Mouse (Mus musculus): ENCODE measurements around the gene Rnf157.
A peak's percentile ranks its signal among the peaks of the same experiment; 100 is the strongest.

DNA sequence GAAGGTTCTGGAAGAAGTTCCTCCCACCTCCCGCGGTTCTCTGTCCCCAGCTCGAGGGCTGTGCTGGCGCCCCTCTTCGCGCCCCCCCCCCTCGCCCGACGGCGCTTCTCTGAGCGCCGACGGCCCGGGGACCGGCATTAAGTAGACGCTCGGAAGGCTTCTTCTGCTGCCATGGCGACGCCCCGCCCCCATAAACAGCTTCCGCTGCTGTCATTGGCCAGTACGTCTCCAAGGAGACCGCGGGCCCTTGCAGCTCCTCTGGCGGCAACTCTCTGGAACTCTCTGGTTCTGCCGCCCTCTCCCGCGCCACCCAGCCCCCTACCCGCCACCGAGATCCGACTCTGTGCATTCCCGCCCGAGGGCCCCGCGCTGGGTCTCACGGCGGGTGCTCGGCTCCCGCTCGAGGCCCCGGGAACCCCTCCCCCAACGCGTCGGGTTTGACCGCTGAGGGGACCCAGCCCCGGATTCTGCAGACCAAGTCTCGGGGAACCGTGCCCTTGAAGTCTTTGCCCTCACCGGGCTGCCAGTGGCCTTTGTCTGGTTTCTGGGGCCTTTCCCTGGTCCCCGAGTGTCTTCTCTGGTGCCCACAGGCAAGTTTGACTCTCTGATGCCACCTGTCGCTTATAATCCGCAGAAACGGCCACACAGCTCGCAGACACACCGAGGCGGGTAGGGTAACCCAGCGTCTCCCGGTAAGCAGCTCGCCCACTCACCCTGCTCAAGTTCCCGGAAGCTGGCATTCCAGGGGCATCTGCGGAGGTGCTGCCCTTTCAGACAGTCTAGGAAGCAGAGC is 77.4 kb downstream of the Rnf157 start, which contains the start of gene Foxj1:
- TF ChIP-seq CTCF (IDR thresholded peaks at IDR 0.05; ENCODE audit: control insufficient read depth, insufficient read depth, insufficient replicate concordance, low read depth, low read length) (no peak; the same call in none of the 2 replicates), POLR2A (IDR thresholded peaks at IDR 0.05; ENCODE audit: control insufficient read depth, low read depth, low read length) (peak; percentile 71)
